Mouse (Mus musculus): ENCODE results near the gene Wfdc9.

Wfdc9 gene

GRCm38 (mm10) chr2:164656483-164656882, at the start of gene Wfdc9:
Gene Wfdc9 (minus strand): TSS chr2:164656583.
- DNase-seq (ENCODE audit: low spot score in 2 of 2): no peak

- no peak for DNase-seq (ENCODE audit: low spot score in 2 of 2)
Observed at GRCm38 (mm10) chr2:164705991-164706390, 49.6 kb upstream of the Wfdc9 start.

GRCm38 (mm10) chr2:164705328-164705727, 48.9 kb upstream of the Wfdc9 start:
- DNase-seq (ENCODE audit: low spot score in 2 of 2): no peak

- DNase-seq (ENCODE audit: low spot score in 2 of 2): no peak
Observed at GRCm38 (mm10) chr2:164704235-164704634, 47.9 kb upstream of the Wfdc9 start.

GRCm38 (mm10) chr2:164701761-164702160, 45.4 kb upstream of the Wfdc9 start:
- no peak for DNase-seq (ENCODE audit: low spot score in 2 of 2)

GRCm38 (mm10) chr2:164700959-164701358, 44.6 kb upstream of the Wfdc9 start:
- no peak for DNase-seq (ENCODE audit: low spot score in 2 of 2)

- no peak for DNase-seq (ENCODE audit: low spot score in 2 of 2)
Observed at GRCm38 (mm10) chr2:164698201-164698600, 41.8 kb upstream of the Wfdc9 start, which contains the start of gene Spint4. Gene Spint4 (plus strand): TSS chr2:164698501.

- no peak for DNase-seq (ENCODE audit: low spot score in 2 of 2)
Observed at GRCm38 (mm10) chr2:164684807-164685206, 28.4 kb upstream of the Wfdc9 start, which contains the start of gene Wfdc13. Gene Wfdc13 (plus strand): TSS chr2:164685107.

GRCm38 (mm10) chr2:164679906-164680305, 23.5 kb upstream of the Wfdc9 start:
- DNase-seq (ENCODE audit: low spot score in 2 of 2): no peak

GRCm38 (mm10) chr2:164678848-164679625, 22.7 kb upstream of the Wfdc9 start:
- DNase-seq (ENCODE audit: low spot score in 2 of 2): peak; percentile 2 to 55

GRCm38 (mm10) chr2:164676916-164677685, 20.7 kb upstream of the Wfdc9 start:
- DNase-seq (ENCODE audit: low spot score in 2 of 2): no peak

GRCm38 (mm10) chr2:164676103-164676502, 19.7 kb upstream of the Wfdc9 start:
- DNase-seq (ENCODE audit: low spot score in 2 of 2): no peak

- peak in 1 of 2 experiments; percentile 1 for DNase-seq (ENCODE audit: low spot score in 2 of 2)
Observed at GRCm38 (mm10) chr2:164673987-164674386, 17.6 kb upstream of the Wfdc9 start, which contains the start of gene Wfdc11. Gene Wfdc11 (minus strand): TSS chr2:164674087.

- no peak for DNase-seq (ENCODE audit: low spot score in 2 of 2)
Observed at GRCm38 (mm10) chr2:164670938-164671337, 14.6 kb upstream of the Wfdc9 start.

GRCm38 (mm10) chr2:164670261-164670660, 13.9 kb upstream of the Wfdc9 start:
- no peak for DNase-seq (ENCODE audit: low spot score in 2 of 2)

GRCm38 (mm10) chr2:164664851-164665250, 8.5 kb upstream of the Wfdc9 start:
- DNase-seq (ENCODE audit: low spot score in 2 of 2): no peak

GRCm38 (mm10) chr2:164655858-164656257, 525 bp downstream of the Wfdc9 start, which contains the start of gene Wfdc10:
Gene Wfdc10 (plus strand): TSS chr2:164656046.
- peak in 1 of 2 experiments; percentile 11 for DNase-seq (ENCODE audit: low spot score in 2 of 2)

- DNase-seq (ENCODE audit: low spot score in 2 of 2): peak in 1 of 2 experiments; percentile 3
Observed at GRCm38 (mm10) chr2:164641881-164642673, 14.3 kb downstream of the Wfdc9 start.

- DNase-seq (ENCODE audit: low spot score in 2 of 2): no peak
Observed at GRCm38 (mm10) chr2:164641129-164641528, 15.3 kb downstream of the Wfdc9 start.

GRCm38 (mm10) chr2:164638696-164639095, 17.7 kb downstream of the Wfdc9 start, which contains the start of gene Wfdc16:
Gene Wfdc16 (minus strand): TSS chr2:164638796.
- no peak for DNase-seq (ENCODE audit: low spot score in 2 of 2)

GRCm38 (mm10) chr2:164635266-164635665, 21.1 kb downstream of the Wfdc9 start:
- no peak for DNase-seq (ENCODE audit: low spot score in 2 of 2)

GRCm38 (mm10) chr2:164621775-164622174, 34.6 kb downstream of the Wfdc9 start:
- DNase-seq (ENCODE audit: low spot score in 2 of 2): no peak
